ENCODE assay signal across 8 mouse cellular contexts in the genomic region with DNA sequence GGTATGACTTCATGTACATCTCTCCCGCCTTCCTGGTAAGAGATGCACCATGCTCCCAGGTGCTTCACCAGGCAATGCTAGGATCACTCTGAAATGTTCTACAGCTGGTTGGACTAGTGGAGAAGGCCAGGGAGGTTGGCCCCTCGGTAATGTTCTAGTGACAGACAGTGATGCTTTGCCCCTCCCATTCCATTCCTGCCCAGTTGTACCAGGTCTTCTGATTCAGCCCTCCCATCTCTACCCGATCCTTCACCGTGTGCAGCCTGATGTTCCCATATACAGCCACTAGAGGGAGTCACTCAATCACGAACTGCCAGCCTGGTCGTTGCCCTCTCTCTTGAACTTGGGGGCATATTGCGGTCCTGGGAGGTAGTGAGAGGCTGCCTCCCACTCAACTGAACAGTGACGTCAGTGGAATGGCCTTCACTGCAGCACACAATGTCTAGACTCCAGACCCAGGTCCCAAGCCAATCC. TPM values are rescaled to one million over a fixed set of nuclear protein-coding genes. Genes with fewer than 3 reads are reported as not detected.
DNase-seq lines count a peak whose midpoint lies in the region; ATAC-seq and TF ChIP-seq lines count a peak whose summit lies in the region.

No protein-coding gene starts in this region.

- no peaks in the 10 kb centered on the region for H3K4me1 ChIP-seq in forebrain, embryonic 16.5 days (replicated peaks; ENCODE audit: control insufficient read depth, insufficient read depth, low read length)
- H3K4me1 ChIP-seq in hindbrain, postnatal 0 days (ENCODE audit: insufficient read depth, low read length): no peaks in the 10 kb centered on the region

- peak; percentile 42 for DNase-seq in gastrocnemius, adult 2 months
- DNase-seq in gastrocnemius, postnatal 36 days: no peak
- DNase-seq in cerebellum, adult 11-12 months: peak; percentile 16
- peak; percentile 79 for DNase-seq in hindbrain, postnatal 0 days (ENCODE audit: low spot score)
- DNase-seq in left cerebral cortex, adult 2 months (ENCODE audit: extremely low spot score in 1 of 2, low spot score in 2 of 2): peak; percentile 49 to 64
- peak; percentile 81 for DNase-seq in mesoderm, embryonic 11.5 days (ENCODE audit: low read depth, low spot score)
- DNase-seq in right cerebral cortex, postnatal 36 days (ENCODE audit: low spot score in 2 of 2): peak; percentile 18

- ATAC-seq in forebrain, embryonic 16.5 days: peak; percentile 66; the same call in 1 of the 2 replicates
- ATAC-seq in hindbrain, postnatal 0 days: peak; percentile 85

- H3K27me3 ChIP-seq in forebrain, embryonic 16.5 days (replicated peaks; ENCODE audit: control insufficient read depth, insufficient read depth, low read length): no peaks in the 10 kb centered on the region
- H3K27me3 ChIP-seq in hindbrain, postnatal 0 days (ENCODE audit: insufficient read depth, low read length): no peaks in the 10 kb centered on the region

- WGBS in forebrain, embryonic 16.5 days: 12% methylated on average over 8 of the region's 8 CpGs
- 14% methylated on average over 8 of the region's 8 CpGs for WGBS in hindbrain, postnatal 0 days

- no peak overlapping the region for H3K4me2 ChIP-seq in forebrain, embryonic 16.5 days (ENCODE audit: low read length)
- no peak overlapping the region for H3K4me2 ChIP-seq in hindbrain, postnatal 0 days (ENCODE audit: low read depth, low read length)

- H3K4me3 ChIP-seq in gastrocnemius, adult 2 months: no peak overlapping the region
- H3K4me3 ChIP-seq in forebrain, embryonic 16.5 days (replicated peaks; ENCODE audit: low read length): no peak overlapping the region
- no peak overlapping the region for H3K4me3 ChIP-seq in hindbrain, postnatal 0 days (ENCODE audit: low read length)
- no peak overlapping the region for H3K4me3 ChIP-seq in left cerebral cortex, adult 2 months

- no peak overlapping the region for H3K27ac ChIP-seq in gastrocnemius, adult 2 months
- no peak overlapping the region for H3K27ac ChIP-seq in forebrain, embryonic 16.5 days (ENCODE audit: low read length)
- no peak overlapping the region for H3K27ac ChIP-seq in hindbrain, postnatal 0 days
- H3K27ac ChIP-seq in left cerebral cortex, adult 2 months: no peak overlapping the region

- no peaks in the 10 kb centered on the region for H3K9me3 ChIP-seq in forebrain, embryonic 16.5 days (ENCODE audit: control insufficient read depth, low read length)
- no peaks in the 10 kb centered on the region for H3K9me3 ChIP-seq in hindbrain, postnatal 0 days (ENCODE audit: low read length)

- no peak overlapping the region for H3K9ac ChIP-seq in forebrain, embryonic 16.5 days (replicated peaks; ENCODE audit: low read depth, low read length)
- no peak overlapping the region for H3K9ac ChIP-seq in hindbrain, postnatal 0 days (replicated peaks; ENCODE audit: low read length)

- no peaks in the 10 kb centered on the region for H3K36me3 ChIP-seq in forebrain, embryonic 16.5 days (ENCODE audit: control insufficient read depth, insufficient read depth)
- H3K36me3 ChIP-seq in hindbrain, postnatal 0 days (ENCODE audit: insufficient read depth, low read length): no peaks in the 10 kb centered on the region

- TF ChIP-seq CTCF in gastrocnemius, adult 2 months (IDR thresholded peaks at IDR 0.05): peak; percentile 93
- peak; percentile 97 for TF ChIP-seq CTCF in hindbrain, postnatal 0 days (IDR thresholded peaks at IDR 0.05; ENCODE audit: low read depth)
- TF ChIP-seq CTCF in left cerebral cortex, adult 2 months (IDR thresholded peaks at IDR 0.05): peak; percentile 93

- intact Hi-C loops in gastrocnemius, adult 2 months (cut with DNase I): loop anchor here (2.0 to 5.0 kb wide), 2 partner anchors 51 to 119 kb away; no protein-coding TSS in a partner anchor
- intact Hi-C loops in gastrocnemius, postnatal 36 days (cut with DNase I): loop anchor here (2.0 to 10.0 kb wide), 3 partner anchors 66 to 319 kb away; no protein-coding TSS in a partner anchor
- intact Hi-C loops in left cerebral cortex, adult 2 months (cut with DNase I): loop anchor here (1.0 to 5.0 kb wide), 3 partner anchors 51 to 118 kb away; no protein-coding TSS in a partner anchor

RNA-seq across cellular contexts. Expression of a gene that starts 33.3 kb away (rescaled TPM):
- total RNA-seq in gastrocnemius, adult 2 months (2021): not detected
- not detected for total RNA-seq in gastrocnemius, postnatal 36 days (2021)
- polyA plus RNA-seq in forebrain, embryonic 16.5 days (2015; fragmentation: Nextera tagmentation; extraction: Ambion mirVana): 0.10 and 0.11 TPM in 2 replicates
- total RNA-seq in hindbrain, postnatal 0 days (2014; rRNA removed): 0.16 and 0.22 TPM in 2 replicates
- 0.33 and 0.51 TPM in 2 replicates for polyA plus RNA-seq in hindbrain, postnatal 0 days (2015; fragmentation: Nextera tagmentation; extraction: Ambion mirVana)
- not detected for total RNA-seq in left cerebral cortex, adult 2 months (2021)

RNA-seq across cellular contexts. Expression of a gene that starts 35.0 kb away (rescaled TPM):
- under 1 TPM in 1 of 2 experiments, not detected in 1; 0.20 TPM for total RNA-seq in gastrocnemius, adult 2 months (2021)
- total RNA-seq in gastrocnemius, postnatal 36 days (2021): under 1 TPM; 0.10 to 0.15 TPM
- polyA plus RNA-seq in forebrain, embryonic 16.5 days (2015; fragmentation: Nextera tagmentation; extraction: Ambion mirVana): 0.10 and 0.14 TPM in 2 replicates
- total RNA-seq in hindbrain, postnatal 0 days (2014; rRNA removed): 0.10 and 0.14 TPM in 2 replicates
- polyA plus RNA-seq in hindbrain, postnatal 0 days (2015; fragmentation: Nextera tagmentation; extraction: Ambion mirVana): 0.28 and 0.29 TPM in 2 replicates
- not detected for total RNA-seq in left cerebral cortex, adult 2 months (2021)

Comparison
In these comparisons a context has a peak if more than half of its experiments do, and no peak if none do; other contexts are left out.
1. DNase-seq: peak in gastrocnemius, adult 2 months (single experiment), cerebellum, adult 11-12 months (single experiment), hindbrain, postnatal 0 days (single experiment), left cerebral cortex, adult 2 months (2 of 2), mesoderm, embryonic 11.5 days (single experiment) and right cerebral cortex, postnatal 36 days (2 of 2); none in gastrocnemius, postnatal 36 days (0 of 2).
2. Peak in every context shown above with its lines, with median percentiles within 50 percentile points of each other: CTCF ChIP-seq.